Mouse (Mus musculus) CH12.LX (cell line): ENCODE data around the gene Zswim3. TPM values are rescaled to one million over a fixed set of nuclear protein-coding genes. Genes with fewer than 3 reads are reported as not detected.
A peak's percentile ranks its signal among the peaks of the same experiment; 100 is the strongest.

ENCODE experiments used
- DNase-seq: peaks from one replicate; pipeline ENCODE4 v3.0.0-alpha.2; 2013; ENCODE audit errors: extremely low read depth
- H3K27ac ChIP-seq: 2 replicates; pipeline ENCODE4 v1.5.1; 2012; ENCODE audit warnings: low read depth, mild to moderate bottlenecking, control low read depth, moderate library complexity; ENCODE audit not compliant: insufficient read depth
- H3K27me3 ChIP-seq: replicated peaks from 2 replicates; pipeline ENCODE3; 2012; ENCODE audit warnings: inconsistent platforms
- H3K36me3 ChIP-seq, 2 experiments: replicated peaks in 1 of 2; 2 replicates each; pipeline versions ENCODE3 to v1.6.1; 2012; ENCODE audit warnings: inconsistent platforms in 1 of 2, low read length in 1 of 2, mild to moderate bottlenecking in 1 of 2, mixed read lengths in 1 of 2, moderate library complexity in 1 of 2; ENCODE audit not compliant: control insufficient read depth in 1 of 2, insufficient read depth in 1 of 2
- H3K4me1 ChIP-seq, 2 experiments: 2 replicates each; pipeline ENCODE4 v1.6.1; 2012; ENCODE audit warnings: inconsistent platforms in 1 of 2, moderate library complexity in 1 of 2; ENCODE audit not compliant: insufficient read depth in 2 of 2, control insufficient read depth in 1 of 2
- H3K4me2 ChIP-seq: 2 replicates; pipeline ENCODE4 v1.6.1; 2012; ENCODE audit warnings: low read depth, mild to moderate bottlenecking, control low read depth; ENCODE audit not compliant: poor library complexity, insufficient read depth, severe bottlenecking
- H3K4me3 ChIP-seq, 3 experiments: fragments of 150-350 bp in 1 of 3; sonication (generic) in 1 of 3; replicated peaks in 1 of 3; 2 replicates each; pipeline versions ENCODE3 to v1.5.1; 2011 to 2012; ENCODE audit warnings: low read depth in 2 of 3, low read length in 2 of 3, mild to moderate bottlenecking in 2 of 3, moderate library complexity in 2 of 3, control low read depth in 1 of 3, improper control_type of control experiment in 1 of 3, inconsistent platforms in 1 of 3, mixed read lengths in 1 of 3; ENCODE audit not compliant: poor library complexity in 1 of 3
- H3K79me2 ChIP-seq: replicated peaks from 2 replicates; pipeline ENCODE4 v1.6.1; 2012; ENCODE audit warnings: mild to moderate bottlenecking, moderate library complexity; ENCODE audit not compliant: control insufficient read depth, poor library complexity, insufficient read depth, severe bottlenecking; ENCODE audit errors: extremely low read depth
- H3K9ac ChIP-seq: 2 replicates; pipeline ENCODE4 v1.6.1; 2012; ENCODE audit warnings: low read depth, mild to moderate bottlenecking, control low read depth, moderate library complexity; ENCODE audit not compliant: insufficient read depth
- H3K9me3 ChIP-seq: replicated peaks from 2 replicates; pipeline ENCODE3; 2012; ENCODE audit warnings: low read length, inconsistent platforms, mixed read lengths
- CTCF ChIP-seq, 2 experiments: IDR thresholded peaks in 1 of 2; conservative IDR thresholded peaks in 1 of 2; 2 replicates each; pipeline ENCODE4 v1.5.1; 2011 to 2012; ENCODE audit warnings: low read depth in 2 of 2, low read length in 2 of 2, improper control_type of control experiment in 1 of 2, inconsistent platforms in 1 of 2, mild to moderate bottlenecking in 1 of 2, moderate library complexity in 1 of 2
- EP300 ChIP-seq: IDR thresholded peaks from 2 replicates; pipeline ENCODE4 v1.6.1; 2011; ENCODE audit warnings: low read length, improper control_type of control experiment
- GABPA ChIP-seq: IDR thresholded peaks from 2 replicates; pipeline ENCODE4 v1.6.1; 2012; ENCODE audit warnings: low read depth, low read length, improper control_type of control experiment, inconsistent platforms; ENCODE audit not compliant: insufficient replicate concordance
- IRF4 ChIP-seq: IDR thresholded peaks from 2 replicates; pipeline ENCODE4 v1.6.1; 2014; ENCODE audit warnings: low read depth, mild to moderate bottlenecking, inconsistent platforms, low read length, improper control_type of control experiment
- JUN ChIP-seq: IDR thresholded peaks from 2 replicates; pipeline ENCODE4 v1.6.1; 2011; ENCODE audit warnings: low read depth, mild to moderate bottlenecking, low read length, improper control_type of control experiment, moderate library complexity; ENCODE audit not compliant: insufficient read depth
- KAT2A ChIP-seq: IDR thresholded peaks from 2 replicates; pipeline ENCODE4 v1.6.1; 2012; ENCODE audit warnings: low read length, improper control_type of control experiment, inconsistent platforms; ENCODE audit not compliant: insufficient replicate concordance
- MAX ChIP-seq: IDR thresholded peaks from 2 replicates; pipeline ENCODE4 v1.6.1; 2011; ENCODE audit warnings: low read length, improper control_type of control experiment
- MYC ChIP-seq: IDR thresholded peaks from 2 replicates; pipeline ENCODE4 v1.6.1; 2011; ENCODE audit warnings: low read depth, mild to moderate bottlenecking, improper control_type of control experiment, low read length
- NRF1 ChIP-seq: IDR thresholded peaks from 2 replicates; pipeline ENCODE4 v1.6.1; 2014; ENCODE audit warnings: low read depth, mild to moderate bottlenecking, inconsistent platforms, low read length, improper control_type of control experiment, moderate library complexity
- PAX5 ChIP-seq: IDR thresholded peaks from 2 replicates; pipeline ENCODE4 v1.6.1; 2012; ENCODE audit warnings: low read length, inconsistent platforms, mixed read lengths
- POLR2AphosphoS2 ChIP-seq: IDR thresholded peaks from 2 replicates; pipeline ENCODE4 v1.6.1; 2011; ENCODE audit warnings: low read depth, low read length, improper control_type of control experiment
- RAD21 ChIP-seq: IDR thresholded peaks from 2 replicates; pipeline ENCODE4 v1.6.1; 2011; ENCODE audit warnings: low read depth, mild to moderate bottlenecking, low read length, improper control_type of control experiment, moderate library complexity
- RCOR1 ChIP-seq: conservative IDR thresholded peaks from 2 replicates; pipeline ENCODE4 v1.6.1; 2012; ENCODE audit warnings: low read depth, mild to moderate bottlenecking, inconsistent platforms, low read length, improper control_type of control experiment
- SMC3 ChIP-seq: IDR thresholded peaks from 2 replicates; pipeline ENCODE4 v1.6.1; 2011; ENCODE audit warnings: low read depth, low read length, improper control_type of control experiment
- TBP ChIP-seq: conservative IDR thresholded peaks from 2 replicates; pipeline ENCODE4 v1.6.1; 2011; ENCODE audit warnings: low read depth, low read length, improper control_type of control experiment
- UBTF ChIP-seq: IDR thresholded peaks from 2 replicates; pipeline ENCODE4 v1.6.1; 2012; ENCODE audit warnings: low read depth, mild to moderate bottlenecking, inconsistent platforms, low read length, improper control_type of control experiment, moderate library complexity
- USF1 ChIP-seq: IDR thresholded peaks from 2 replicates; pipeline ENCODE4 v1.6.1; 2014; ENCODE audit warnings: low read depth, mild to moderate bottlenecking, inconsistent platforms, low read length, improper control_type of control experiment
- ZC3H11A ChIP-seq: IDR thresholded peaks from 2 replicates; pipeline ENCODE4 v1.6.1; 2012; ENCODE audit warnings: low read depth, mild to moderate bottlenecking, inconsistent platforms, low read length, improper control_type of control experiment
- ZKSCAN1 ChIP-seq: IDR thresholded peaks from 2 replicates; pipeline ENCODE4 v1.6.1; 2012; ENCODE audit warnings: low read depth, inconsistent platforms, low read length, improper control_type of control experiment, borderline replicate concordance
- ZMIZ1 ChIP-seq: IDR thresholded peaks from 2 replicates; pipeline ENCODE4 v1.6.1; 2012; ENCODE audit warnings: low read depth, mild to moderate bottlenecking, inconsistent platforms, low read length, improper control_type of control experiment
- ZNF384 ChIP-seq: IDR thresholded peaks from 2 replicates; pipeline ENCODE4 v1.6.1; 2012; ENCODE audit warnings: low read depth, low read length, improper control_type of control experiment, inconsistent platforms
- dilution Hi-C: fragments of 300-500 bp; cut with MboI; formaldehyde crosslinking; loops from 2 replicates; pipeline ENCODE4 v1.14.3; 2020; ENCODE audit warnings: low sequenced_read_pairs; ENCODE audit not compliant: extremely low pct_unique_long_range_greater_than_20kb, extremely low pct_ligation_motif_present
- in situ Hi-C: fragments of 300-500 bp; cut with MboI; formaldehyde crosslinking; loops from 3 replicates; pipeline ENCODE4 v1.14.3; 2019; ENCODE audit warnings: low sequenced_read_pairs, low pct_ligation_motif_present, low pct_unique_long_range_greater_than_20kb, mixed read lengths
- polyA plus RNA-seq: library from polyadenylated mRNA; unstranded; fragments of >175 nt; gene quantifications from 2 replicates; pipeline ENCODE4 v1.2.1, GENCODE M21; 2012; ENCODE audit warnings: low read depth; ENCODE audit not compliant: insufficient read length
- total RNA-seq, 2 experiments: library from RNA; depleted of rRNA; stranded (reverse); fragments of 300-350 nt in 1 of 2; fragments of >200 nt in 1 of 2; gene quantifications; 2 replicates each; pipeline ENCODE4 v1.2.3; 2012 to 2014

Zswim3 gene
- total and polyA plus RNA-seq, 3 experiments, result 2.3 to 3.5 (median 2.5) TPM

DNA sequence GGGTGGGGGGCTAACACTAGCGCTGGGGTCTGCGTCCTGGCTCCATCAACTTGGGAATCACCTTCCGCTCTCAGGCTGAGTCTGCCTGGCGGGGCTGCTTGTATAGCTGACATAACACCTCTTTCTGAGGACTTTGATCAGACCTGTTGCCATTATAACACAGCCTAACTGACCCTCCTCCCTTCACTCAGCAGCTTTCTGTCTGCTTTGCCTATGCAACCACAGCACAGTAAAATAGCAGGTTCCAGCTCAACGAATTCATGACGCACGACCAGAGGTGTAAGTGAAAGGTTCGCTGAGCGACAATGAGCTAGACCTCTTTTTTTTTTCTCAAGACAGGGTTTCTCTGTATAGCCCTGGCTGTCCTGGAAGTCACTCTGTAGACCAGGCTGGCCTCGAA, 26.1 kb downstream of the Zswim3 start:
- in situ Hi-C loops (loop anchor here (5.0 kb wide), 1 partner anchor 46 kb away; the partner anchor contains the start of gene Pcif1), dilution Hi-C loops (no loop called here)
- peaks cover 12 to 54% of the 10 kb centered on the region in 2 experiments for H3K4me1 ChIP-seq
- no peak overlapping the region for H3K4me3 ChIP-seq
- TF ChIP-seq MYC, result no peak
- TF ChIP-seq ZNF384, result peak; percentile 86
- H3K9ac ChIP-seq, result no peak overlapping the region
- no peak overlapping the region for H3K27ac ChIP-seq
- H3K79me2 ChIP-seq, result no peaks in the 10 kb centered on the region
- H3K36me3 ChIP-seq, result peaks cover 19 to 34% of the 10 kb centered on the region in 2 experiments
- peak overlapping the region; percentile 16 for H3K4me2 ChIP-seq
- H3K27me3 ChIP-seq, result peaks cover 1% of the 10 kb centered on the region
- no peaks in the 10 kb centered on the region for H3K9me3 ChIP-seq
- DNase-seq, result peak; percentile 82

DNA sequence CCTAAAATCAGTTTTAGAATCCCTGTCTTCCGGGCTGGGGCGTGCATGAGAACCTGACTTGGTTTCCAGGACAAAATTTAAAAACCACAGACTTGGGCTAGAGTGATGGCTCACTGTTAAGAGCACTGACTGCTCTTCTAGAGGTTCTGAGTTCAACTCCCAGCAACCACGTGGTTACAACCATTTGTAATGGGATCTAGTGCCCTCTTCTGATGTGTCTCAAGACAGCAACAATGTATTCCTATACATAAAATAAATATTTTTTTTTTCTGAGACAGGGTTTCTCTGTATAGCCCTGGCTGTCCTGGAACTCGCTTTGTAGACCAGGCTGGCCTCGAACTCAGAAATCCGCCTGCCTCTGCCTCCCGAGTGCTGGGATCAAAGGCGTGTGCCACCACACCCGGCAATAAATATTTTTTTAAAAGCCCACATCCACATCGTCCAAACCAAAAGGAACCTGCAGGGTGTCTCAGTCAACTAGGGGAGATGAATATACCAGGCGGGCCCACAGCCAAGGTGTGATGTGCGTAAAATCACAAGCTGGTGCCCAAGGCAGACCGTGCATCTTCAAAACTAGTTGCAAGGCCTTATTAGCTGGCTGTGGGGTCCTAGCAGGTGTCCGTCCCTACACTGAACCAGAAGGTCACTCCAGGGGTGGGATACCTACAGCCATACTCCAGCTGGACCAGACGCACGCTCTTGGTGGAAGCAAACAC, 27.3 kb downstream of the Zswim3 start:
- H3K9ac ChIP-seq, result no peak overlapping the region

DNA sequence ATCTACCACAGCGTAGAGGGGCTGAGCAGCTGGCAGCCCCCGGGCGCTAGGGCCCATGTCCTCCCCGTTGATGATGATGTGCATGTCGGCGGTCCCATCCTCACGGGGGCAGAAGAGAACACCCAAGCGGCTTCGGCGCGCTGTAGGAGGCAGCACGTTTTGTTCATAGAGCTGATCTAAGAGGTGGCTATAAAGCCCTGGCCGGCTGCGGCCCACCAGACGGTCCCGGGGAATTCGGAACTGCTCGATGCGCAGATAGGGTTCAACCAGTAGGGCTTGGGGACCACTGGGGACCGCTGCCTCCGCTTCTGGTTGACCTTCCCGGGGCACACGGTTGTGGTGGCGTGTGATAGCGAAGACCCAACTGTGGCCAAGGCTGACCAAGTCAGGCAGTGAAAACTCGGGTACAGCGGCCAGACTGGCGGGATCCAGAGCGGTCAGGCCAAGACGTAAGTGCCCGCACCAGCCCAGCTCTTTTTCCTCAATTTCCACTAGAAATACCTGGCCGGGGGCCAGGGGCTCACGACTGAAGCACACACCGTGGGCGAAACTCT, 27.9 kb downstream of the Zswim3 start, which contains the start of gene Ctsa:
TSS of gene Ctsa (plus strand) at position 126 of the 554 bp plus-strand sequence.
- dilution Hi-C loops (no loop called here), in situ Hi-C loops (loop anchor here (5.0 kb wide), 1 partner anchor 44 kb away; the partner anchor contains the start of gene Pcif1)
- Histone ChIP-seq H3K36me3 (peaks cover 15 to 31% of the 10 kb centered on the region in 2 experiments), H3K9me3 (no peaks in the 10 kb centered on the region), H3K27me3 (peaks cover 1% of the 10 kb centered on the region), H3K4me2 (peak within 1 kb of the TSS; percentile 53), H3K9ac (peak within 1 kb of the TSS; percentile 74), H3K27ac (peak within 1 kb of the TSS; percentile 26; the same call in 1 of the 2 replicates), H3K4me1 (peaks cover 12 to 44% of the 10 kb centered on the region in 2 experiments), H3K4me3 (peak within 1 kb of the TSS; percentile 58 to 70 (median 66)), H3K79me2 (no peaks in the 10 kb centered on the region)
- DNase-seq, result peak; percentile 59
- TF ChIP-seq POLR2AphosphoS2 (no peak), MYC (0 out of 2 replicates have a peak, but pooled peaks have one; percentile 31), ZNF384 (no peak), GABPA (no peak), RCOR1 (no peak), EP300 (no peak), ZC3H11A (no peak), CTCF (conservative IDR thresholded peaks at IDR 0.05 in 1 of 2, IDR thresholded peaks at IDR 0.05 in 1 of 2; ENCODE audit: low read depth in 2 of 2, low read length in 2 of 2) (peak in 1 of 2 experiments; percentile 73; a peak in 2 of 4 replicates), TBP (0 out of 2 replicates have a peak, but pooled peaks have one; percentile 32), USF1 (no peak), PAX5 (no peak), UBTF (peak; percentile 60; the same call in 1 of the 2 replicates), SMC3 (peak; percentile 39), ZKSCAN1 (no peak), JUN (no peak), NRF1 (no peak), ZMIZ1 (no peak), KAT2A (no peak), IRF4 (peak; percentile 21; the same call in 1 of the 2 replicates)

More for the DNA sequence above, 27.3 kb downstream of the Zswim3 start:
- peak overlapping the region; percentile 53; the same call in 1 of the 2 replicates for H3K4me2 ChIP-seq
- H3K27ac ChIP-seq, result 0 out of 2 replicates have a peak overlapping the region, but pooled peaks have one; percentile 7
- peak overlapping the region; percentile 58 to 70 (median 66) for H3K4me3 ChIP-seq
- no peak for DNase-seq
- in situ Hi-C loops, result loop anchor here (5.0 kb wide), 1 partner anchor 45 kb away; the partner anchor contains the start of gene Pcif1
- H3K79me2 ChIP-seq, result no peaks in the 10 kb centered on the region
- TF ChIP-seq CTCF (conservative IDR thresholded peaks at IDR 0.05 in 1 of 2, IDR thresholded peaks at IDR 0.05 in 1 of 2; ENCODE audit: low read depth in 2 of 2, low read length in 2 of 2), result peak in 1 of 2 experiments; percentile 25; a peak in 2 of 4 replicates
- no peak; the same call in 1 of the 2 replicates for TF ChIP-seq RAD21
- TF ChIP-seq MAX, result peak; percentile 63; the same call in 1 of the 2 replicates
- TF ChIP-seq USF1, result peak; percentile 38; the same call in 1 of the 2 replicates
- peak; percentile 76; the same call in 1 of the 2 replicates for TF ChIP-seq MYC
- dilution Hi-C loops, result no loop called here
- peaks cover 12 to 49% of the 10 kb centered on the region in 2 experiments for H3K4me1 ChIP-seq
- no peaks in the 10 kb centered on the region for H3K9me3 ChIP-seq
- peaks cover 20 to 33% of the 10 kb centered on the region in 2 experiments for H3K36me3 ChIP-seq
- H3K27me3 ChIP-seq, result peaks cover 1% of the 10 kb centered on the region
